Mouse (Mus musculus): ENCODE data around the gene Trmo.

Gene Trmo

DNA sequence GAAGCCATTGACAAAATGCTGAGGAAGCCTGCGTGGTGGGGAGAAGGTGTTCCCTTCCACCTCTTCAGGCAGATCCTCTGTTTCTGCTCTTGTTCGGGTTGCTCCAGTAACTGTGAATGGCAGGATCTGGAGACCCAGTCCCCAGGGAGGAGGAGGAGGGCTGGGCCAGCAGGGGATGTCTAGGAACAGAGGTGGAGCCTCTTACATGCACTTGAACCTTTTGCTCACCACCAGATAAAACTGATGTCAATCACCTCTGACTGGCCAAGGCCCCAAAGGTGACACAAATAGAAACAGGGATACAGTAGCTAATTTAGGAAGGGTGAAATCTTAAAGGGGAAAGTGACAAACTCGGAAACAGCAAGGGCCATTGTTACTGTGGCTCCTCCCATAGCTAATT lies 51.2 kb downstream of the Trmo start:
- DNase-seq: no peak

DNA sequence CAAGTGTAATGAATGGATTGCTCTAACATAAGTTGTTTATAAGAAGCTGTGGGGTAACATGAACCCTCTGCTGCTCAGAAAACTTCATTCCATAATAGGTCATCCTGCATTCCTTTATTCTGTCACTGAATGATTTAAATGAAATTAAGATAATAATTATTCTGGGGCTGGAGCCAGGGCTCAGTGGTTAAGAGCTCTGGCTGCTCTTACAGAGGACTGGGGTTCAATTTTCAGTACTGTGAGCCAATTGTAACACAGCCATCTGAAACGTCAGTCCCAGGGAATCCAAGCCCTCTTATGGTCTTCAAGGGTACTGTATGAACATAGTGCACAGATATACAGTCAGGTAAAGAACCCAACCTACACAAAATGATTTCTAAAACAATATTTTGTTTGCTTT lies 53.4 kb downstream of the Trmo start:
- DNase-seq: no peak

DNA sequence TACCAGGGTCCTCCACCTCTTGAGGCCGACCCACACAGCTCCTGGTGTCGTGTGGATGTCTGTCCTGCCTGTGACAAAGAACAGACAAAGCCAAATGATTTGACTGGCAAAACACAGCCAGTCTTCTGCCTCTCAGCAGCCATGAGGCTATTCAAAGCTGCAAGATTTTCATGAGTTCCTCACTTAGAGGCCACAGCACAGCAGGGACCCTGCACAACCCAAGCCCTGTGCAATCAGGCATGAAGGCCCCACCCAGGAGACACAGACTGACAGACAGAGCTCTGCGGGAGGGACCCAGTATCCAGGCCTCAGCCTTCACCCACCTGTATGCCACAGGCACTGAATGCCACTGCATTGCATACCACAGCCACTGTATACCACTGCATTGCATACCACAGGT lies 60.3 kb downstream of the Trmo start:
- DNase-seq: no peak

Data from lung, postnatal 4 days (tissue).